Mouse (Mus musculus) kidney, postnatal 25 days (tissue): ENCODE results near the gene Nlgn2.

Source experiments
- DNase-seq, 2 experiments: peaks; one replicate each; pipeline ENCODE4 v3.0.0; 2021; ENCODE audit warnings: mixed read lengths in 2 of 2

Nlgn2 gene

DNA sequence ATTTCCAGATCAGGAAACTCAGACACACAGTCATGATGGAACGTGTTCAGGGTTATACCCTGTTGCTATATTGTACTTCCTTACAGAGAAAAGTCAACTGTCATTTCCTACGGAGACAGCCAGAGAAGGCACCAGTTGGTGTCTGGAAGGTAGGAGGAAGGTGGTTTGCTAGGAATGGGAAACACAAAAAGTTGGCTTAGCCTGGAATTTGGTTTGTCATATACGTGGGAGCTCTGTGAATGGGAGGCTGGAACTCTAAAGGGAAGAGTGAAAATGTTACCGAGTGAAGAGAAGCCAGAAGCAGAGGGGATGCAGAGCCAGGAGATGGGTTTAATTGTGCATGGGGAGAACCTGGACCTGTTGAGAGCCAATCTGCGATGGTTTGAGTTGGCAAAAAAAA is 46.2 kb downstream of the Nlgn2 start:
- no peak for DNase-seq

DNA sequence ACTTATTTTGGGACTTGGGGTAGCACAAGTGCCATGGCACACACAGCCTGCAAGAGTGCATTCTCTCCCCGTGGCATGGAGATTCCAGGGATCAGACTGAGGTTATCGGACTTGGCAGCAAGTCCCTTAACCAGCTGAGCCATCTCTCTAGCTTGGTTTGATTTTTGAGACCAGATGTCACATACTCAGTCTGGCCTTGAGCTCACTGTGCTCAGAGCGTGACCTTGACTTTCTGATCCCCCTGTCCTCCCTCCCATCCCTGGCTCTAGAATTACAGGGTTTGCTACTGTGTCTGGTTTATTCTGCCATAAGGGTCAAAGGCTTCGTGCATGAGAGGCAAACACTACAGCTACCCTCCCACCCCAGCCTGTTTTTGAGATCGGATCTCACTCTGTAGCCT is 48.2 kb downstream of the Nlgn2 start:
- DNase-seq: no peak

DNA sequence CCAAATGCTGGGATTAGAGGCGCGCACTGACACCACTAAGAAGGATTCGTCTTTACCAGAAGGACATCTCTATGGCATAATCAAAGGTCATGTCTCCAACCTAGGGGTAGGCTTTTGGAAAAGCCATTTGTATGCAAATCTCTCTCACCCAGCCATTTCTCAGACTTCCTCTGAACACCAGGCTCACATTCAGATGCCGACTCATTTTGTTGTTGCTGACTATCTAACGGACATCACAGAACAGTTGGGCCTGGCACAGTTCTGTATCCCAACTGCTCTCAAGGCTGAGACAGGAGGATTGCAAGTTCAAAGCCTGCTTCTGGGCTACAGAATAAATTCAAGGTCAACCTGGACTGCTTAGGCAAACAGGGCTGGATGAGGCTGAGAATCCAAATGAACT is 50.3 kb downstream of the Nlgn2 start:
- DNase-seq: no peak

DNA sequence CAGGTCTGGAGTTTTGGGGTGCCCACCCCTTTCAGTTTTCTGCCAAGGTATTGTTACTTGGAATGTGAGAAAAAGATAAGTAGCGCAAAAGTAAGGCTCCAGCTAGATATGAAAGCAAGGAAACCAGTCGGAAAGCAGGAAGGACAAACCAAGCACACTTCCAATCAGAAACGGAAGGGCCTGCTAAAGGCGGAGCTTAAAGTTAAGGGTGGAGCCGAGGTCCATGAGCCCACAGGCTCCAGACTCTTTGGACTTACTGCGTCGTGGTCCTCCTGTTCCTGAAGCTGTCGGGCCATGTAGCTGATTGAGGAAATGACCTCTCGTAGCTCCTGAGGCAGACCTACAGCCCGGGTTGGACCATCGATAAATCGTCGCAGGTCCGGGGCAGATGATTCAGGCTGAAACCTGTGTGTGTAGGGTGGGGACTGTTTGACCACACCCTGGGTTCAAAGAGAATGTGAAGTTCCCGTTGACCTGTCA is 52.8 kb downstream of the Nlgn2 start:
- DNase-seq: peak; percentile 45 to 65

DNA sequence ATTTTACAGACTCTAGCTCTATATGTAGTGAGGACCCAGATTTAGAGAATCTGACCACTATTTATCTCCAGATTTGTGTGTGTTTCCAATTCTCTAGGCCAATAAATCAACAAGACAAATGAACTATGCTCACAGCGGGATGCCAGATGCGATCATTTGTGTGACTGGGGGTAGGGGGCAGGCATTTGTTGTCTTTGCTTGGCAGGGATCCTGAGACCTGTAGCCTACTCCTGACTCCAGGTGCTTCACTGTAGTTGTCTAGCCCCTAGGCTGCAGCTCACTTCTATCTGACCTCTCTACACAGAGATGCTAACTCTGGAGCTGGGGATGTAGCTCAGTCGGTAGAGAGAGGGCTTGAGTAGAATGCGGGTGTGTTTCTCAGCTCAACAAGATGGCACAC is 55.8 kb downstream of the Nlgn2 start:
- no peak for DNase-seq

DNA sequence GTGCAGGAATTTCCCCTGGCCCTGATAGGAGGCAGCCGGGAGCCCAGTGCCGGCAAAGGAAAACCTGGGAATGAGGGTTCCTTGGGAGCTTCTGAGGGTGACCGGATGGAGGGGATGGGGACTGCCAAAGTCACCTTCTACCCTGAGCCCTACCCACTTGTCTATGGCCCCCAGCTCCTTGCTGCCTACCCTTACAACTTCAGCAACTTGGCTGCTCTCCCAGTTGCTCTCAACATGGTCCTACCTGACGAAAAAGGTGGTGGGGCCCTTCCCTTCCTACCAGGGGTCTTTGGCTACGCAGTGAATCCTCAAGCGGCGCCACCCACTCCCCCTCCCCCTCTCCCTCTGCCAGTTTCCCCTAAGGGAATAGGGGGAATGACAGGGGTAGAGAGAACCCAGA is 58.6 kb downstream of the Nlgn2 start:
- no peak for DNase-seq

DNA sequence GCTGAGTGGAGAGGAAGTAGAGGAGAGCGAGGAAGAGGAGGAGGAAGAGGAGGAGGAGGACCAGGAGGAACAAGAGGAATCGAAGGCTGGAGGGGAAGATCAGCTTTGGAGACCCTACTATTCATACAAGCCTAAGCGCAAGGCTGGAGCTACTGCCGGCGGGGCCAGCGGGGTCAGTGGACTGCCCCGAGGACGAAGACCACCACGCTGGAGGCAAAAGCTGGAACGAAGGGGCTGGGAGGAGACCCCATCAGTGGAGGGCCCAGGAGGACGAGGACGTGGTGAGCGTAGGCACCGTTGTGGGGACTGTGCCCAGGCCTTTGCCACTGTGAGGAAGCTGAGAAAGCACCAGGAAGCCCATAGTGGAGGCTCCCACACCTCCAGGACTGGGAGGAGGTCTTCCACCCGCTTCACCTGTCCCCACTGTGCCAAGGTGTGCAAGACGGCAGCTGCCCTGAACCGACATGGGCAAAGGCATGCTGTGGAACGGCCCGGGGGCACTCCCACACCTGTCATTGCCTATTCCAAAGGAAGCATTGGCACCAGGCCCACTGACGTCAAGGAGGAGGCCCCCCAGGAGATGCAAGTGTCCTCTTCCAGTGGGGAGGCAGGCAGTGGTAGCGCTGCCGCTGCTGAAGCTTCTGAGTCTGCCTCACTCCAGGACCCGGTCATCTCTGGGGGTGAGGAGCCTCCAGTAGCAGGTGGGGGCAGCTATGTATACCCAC is 59.2 kb downstream of the Nlgn2 start:
- no peak for DNase-seq

DNA sequence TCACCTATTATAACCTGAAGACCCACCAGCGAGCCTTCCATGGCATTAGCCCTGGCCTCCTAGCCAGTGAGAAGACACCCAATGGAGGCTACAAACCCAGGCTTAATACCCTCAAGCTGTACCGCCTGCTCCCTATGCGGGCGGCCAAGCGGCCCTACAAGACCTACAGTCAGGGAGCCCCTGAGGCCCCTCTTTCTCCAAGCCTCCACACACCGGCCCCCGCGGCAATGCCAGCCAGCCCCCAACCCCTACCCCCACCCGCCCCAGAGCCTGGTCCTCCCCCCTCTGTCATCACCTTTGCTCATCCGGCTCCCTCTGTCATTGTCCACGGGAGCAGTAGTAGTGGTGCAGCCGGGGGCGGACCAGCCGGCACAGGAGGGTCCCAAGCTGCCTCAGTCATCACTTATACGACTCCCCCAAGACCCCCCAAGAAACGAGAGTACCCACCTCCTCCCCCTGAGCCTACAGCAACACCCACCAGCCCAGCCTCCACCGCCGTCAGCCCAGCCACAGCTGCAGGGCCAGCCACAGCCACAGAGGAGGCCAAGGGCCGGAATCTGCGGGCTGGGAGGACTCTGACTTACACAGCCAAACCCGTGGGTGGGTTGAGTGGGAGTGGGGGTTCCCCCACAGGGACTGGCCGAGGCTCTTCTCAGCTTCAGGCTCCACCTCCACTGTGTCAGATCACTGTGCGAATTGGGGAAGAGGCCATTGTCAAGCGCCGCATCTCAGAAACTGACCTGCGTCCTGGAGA is 59.9 kb downstream of the Nlgn2 start:
- DNase-seq: no peak

DNA sequence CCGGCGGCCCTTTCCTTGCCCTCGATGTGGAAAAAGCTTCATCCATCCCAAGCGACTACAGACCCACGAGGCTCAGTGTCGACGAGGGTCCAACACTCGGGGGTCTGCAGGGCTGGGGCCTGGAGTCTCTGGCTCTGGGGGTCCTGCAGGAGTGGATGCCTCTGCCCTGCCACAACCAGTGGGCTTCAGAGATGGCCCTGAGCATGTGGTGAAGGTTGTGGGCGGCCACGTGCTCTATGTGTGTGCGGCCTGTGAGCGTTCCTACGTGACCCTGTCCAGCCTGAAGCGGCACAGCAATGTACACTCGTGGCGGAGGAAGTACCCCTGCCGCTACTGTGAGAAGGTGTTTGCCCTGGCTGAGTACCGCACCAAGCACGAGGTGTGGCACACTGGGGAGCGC is 61.1 kb downstream of the Nlgn2 start:
- no peak for DNase-seq

DNA sequence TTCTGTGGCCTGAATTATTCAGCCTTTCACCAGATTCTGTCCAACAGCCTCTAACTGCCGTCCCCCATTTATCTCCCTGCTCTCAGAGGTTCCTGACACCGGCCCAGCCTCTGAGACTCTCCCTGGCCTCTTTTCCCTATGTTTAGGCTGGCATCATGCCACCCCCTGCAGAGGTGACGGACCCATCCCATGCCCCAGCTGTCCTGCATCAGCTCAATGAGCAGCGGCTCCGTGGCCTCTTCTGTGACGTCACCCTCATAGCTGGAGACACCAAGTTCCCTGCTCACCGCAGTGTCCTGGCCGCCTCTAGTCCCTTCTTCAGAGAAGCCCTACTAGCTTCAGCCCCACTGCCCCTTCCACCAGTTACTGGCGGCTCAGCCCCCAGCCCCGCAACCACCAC is 61.9 kb downstream of the Nlgn2 start:
- peak in 1 of 2 experiments; percentile 68 for DNase-seq

DNA sequence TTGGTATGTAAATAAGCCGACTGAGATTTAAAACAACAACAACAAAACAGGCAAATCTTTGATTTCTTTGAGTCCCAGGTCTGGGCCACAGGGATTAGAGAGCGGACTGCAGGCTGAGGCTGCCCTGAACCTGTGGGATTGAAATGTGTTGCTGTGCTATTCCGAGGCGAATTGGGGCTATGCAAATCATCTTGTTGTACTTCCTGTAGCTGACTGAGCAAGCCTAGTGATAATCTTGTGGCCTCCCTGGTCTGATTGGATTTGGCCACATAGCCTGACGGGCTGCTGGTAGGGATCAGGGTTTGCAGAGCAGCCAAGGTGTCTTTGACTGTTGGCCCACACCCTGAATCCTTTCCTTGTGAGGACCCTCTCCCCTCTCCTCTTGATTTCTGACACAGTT is 62.6 kb downstream of the Nlgn2 start:
- DNase-seq: no peak
